Mouse (Mus musculus): ENCODE data around the gene Zfp524. TPM values are rescaled to one million over a fixed set of nuclear protein-coding genes. Genes with fewer than 3 reads are reported as not detected.
"Not testable (repeated sequence)": the region's sequence is repeated elsewhere in the genome, so short reads cannot be mapped to it uniquely, and the experiment has no call there.

The Zfp524 gene
- polyA plus RNA-seq, 1 experiment from 2014 or later: 11.3 TPM

- Histone ChIP-seq H3K9ac (peak overlapping the region; percentile 75), H3K4me1 (replicated peaks) (peaks cover 27% of the 10 kb centered on the region), H3K4me2 (peak overlapping the region; percentile 82), H3K36me3 (peaks cover 22% of the 10 kb centered on the region), H3K27ac (peak overlapping the region; percentile 59), H3K27me3 (peaks cover 20% of the 10 kb centered on the region), H3K4me3 (peak overlapping the region; percentile 71), H3K9me3 (replicated peaks) (no peaks in the 10 kb centered on the region)
- peak; percentile 32; the same call in 1 of the 2 replicates for ATAC-seq (replicated peaks; ENCODE audit: insufficient number of reproducible peaks, insufficient read depth, low FRiP score, low read depth)
- 6% methylated on average over 19 of the region's 19 CpGs for WGBS
These were observed 18.8 kb upstream of the Zfp524 start for GRCm38 (mm10) chr7:4995268-4996002.

DNA sequence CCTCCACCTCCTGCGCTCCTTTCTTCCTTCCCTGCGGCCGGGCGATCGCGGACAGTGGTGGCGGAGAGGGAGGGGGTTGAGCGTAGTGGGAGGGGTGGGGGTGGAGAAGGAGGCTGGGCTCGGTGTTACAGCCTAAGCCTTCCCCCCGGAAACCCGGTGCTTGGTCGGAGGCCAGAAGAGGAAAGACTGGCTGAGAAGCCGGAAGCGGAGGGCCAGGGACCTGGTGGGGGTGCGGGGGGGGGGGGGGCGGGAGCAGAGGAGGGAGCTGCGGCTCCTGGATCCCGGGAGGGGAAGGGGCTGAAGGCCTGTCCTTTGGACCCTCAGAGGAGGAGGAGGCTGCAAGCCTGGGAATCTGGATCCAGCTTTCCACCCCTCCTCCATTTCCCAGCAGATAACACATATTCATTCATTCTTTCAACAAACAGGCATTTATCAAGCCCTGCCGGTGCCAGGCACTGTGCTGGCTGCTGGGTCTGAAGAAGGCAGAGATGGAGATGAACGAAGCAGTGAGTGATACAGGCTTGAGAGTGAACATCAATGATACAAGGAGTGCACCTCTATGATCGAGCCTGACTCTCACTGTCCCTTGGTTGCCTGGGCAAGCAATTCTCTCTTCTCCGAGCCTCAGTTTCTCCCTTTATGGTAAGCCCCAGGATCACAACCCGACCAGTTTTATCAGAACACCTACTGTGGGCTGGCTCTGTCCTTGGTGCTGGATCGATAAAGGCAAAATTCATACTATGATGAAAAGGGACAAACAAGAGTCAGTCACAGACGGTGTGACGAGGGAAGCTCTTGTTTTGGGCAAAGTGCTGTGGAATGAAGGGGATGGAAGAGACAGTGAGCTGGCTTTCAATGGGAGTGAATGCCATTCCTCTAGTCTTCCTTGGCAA is 18.0 kb upstream of the Zfp524 start, which contains the start of gene Zfp579:
Gene Zfp579, minus strand, starts transcription at position 156 of the 893 bp plus-strand sequence.
- ATAC-seq (replicated peaks; ENCODE audit: insufficient number of reproducible peaks, insufficient read depth, low FRiP score, low read depth): peak; percentile 76
- peak within 1 kb of the TSS; percentile 71 for H3K4me3 ChIP-seq
- peaks cover 27% of the 10 kb centered on the region for H3K4me1 ChIP-seq (replicated peaks)
- H3K27ac ChIP-seq: peak within 1 kb of the TSS; percentile 59
- 8% methylated on average over 14 of the region's 26 CpGs for WGBS
- H3K4me2 ChIP-seq: peak within 1 kb of the TSS; percentile 82
- H3K9ac ChIP-seq: peak within 1 kb of the TSS; percentile 75
- H3K27me3 ChIP-seq: peaks cover 20% of the 10 kb centered on the region
- H3K36me3 ChIP-seq: peaks cover 22% of the 10 kb centered on the region
- no peaks in the 10 kb centered on the region for H3K9me3 ChIP-seq (replicated peaks)

GRCm38 (mm10) chr7:4996934-4997333 is 17.3 kb upstream of the Zfp524 start:
- H3K36me3 ChIP-seq: peaks cover 22% of the 10 kb centered on the region
- peaks cover 20% of the 10 kb centered on the region for H3K27me3 ChIP-seq
- H3K4me1 ChIP-seq (replicated peaks): peaks cover 27% of the 10 kb centered on the region
- peak overlapping the region; percentile 59; the same call in 1 of the 2 replicates for H3K27ac ChIP-seq
- 54% methylated on average over 8 of the region's 8 CpGs for WGBS
- peak overlapping the region; percentile 71 for H3K4me3 ChIP-seq
- ATAC-seq (replicated peaks; ENCODE audit: insufficient number of reproducible peaks, insufficient read depth, low FRiP score, low read depth): no peak
- no peaks in the 10 kb centered on the region for H3K9me3 ChIP-seq (replicated peaks)
- no peak overlapping the region for H3K9ac ChIP-seq
- peak overlapping the region; percentile 82 for H3K4me2 ChIP-seq

DNA sequence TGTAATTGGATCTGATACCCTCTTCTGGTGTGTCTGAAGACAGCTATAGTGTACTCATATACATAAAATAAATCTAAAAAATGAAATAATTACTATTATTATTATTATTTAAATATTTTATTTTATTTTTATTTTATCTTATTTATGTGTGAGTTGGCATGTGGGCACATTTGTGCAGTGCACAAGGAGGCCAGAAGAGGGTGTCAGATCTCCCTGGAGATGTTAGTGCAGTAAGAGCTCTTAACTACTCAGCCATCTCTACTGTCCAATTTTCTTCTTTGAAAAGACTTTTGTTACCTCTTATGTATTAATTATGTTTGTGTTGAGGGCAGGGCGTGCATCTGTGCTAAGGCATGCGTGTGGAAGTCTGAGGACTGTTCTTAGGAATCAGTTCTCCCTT is 14.3 kb upstream of the Zfp524 start:
- no peak overlapping the region for H3K27ac ChIP-seq
- H3K9ac ChIP-seq: no peak overlapping the region
- ATAC-seq (replicated peaks; ENCODE audit: insufficient number of reproducible peaks, insufficient read depth, low FRiP score, low read depth): no peak
- no peak overlapping the region for H3K4me2 ChIP-seq
- peaks cover 14% of the 10 kb centered on the region for H3K4me1 ChIP-seq (replicated peaks)
- H3K9me3 ChIP-seq (replicated peaks): no peaks in the 10 kb centered on the region
- no peaks in the 10 kb centered on the region for H3K27me3 ChIP-seq
- no peaks in the 10 kb centered on the region for H3K36me3 ChIP-seq
- H3K4me3 ChIP-seq: no peak overlapping the region
- 61% methylated on average over 2 of the region's 2 CpGs for WGBS

DNA sequence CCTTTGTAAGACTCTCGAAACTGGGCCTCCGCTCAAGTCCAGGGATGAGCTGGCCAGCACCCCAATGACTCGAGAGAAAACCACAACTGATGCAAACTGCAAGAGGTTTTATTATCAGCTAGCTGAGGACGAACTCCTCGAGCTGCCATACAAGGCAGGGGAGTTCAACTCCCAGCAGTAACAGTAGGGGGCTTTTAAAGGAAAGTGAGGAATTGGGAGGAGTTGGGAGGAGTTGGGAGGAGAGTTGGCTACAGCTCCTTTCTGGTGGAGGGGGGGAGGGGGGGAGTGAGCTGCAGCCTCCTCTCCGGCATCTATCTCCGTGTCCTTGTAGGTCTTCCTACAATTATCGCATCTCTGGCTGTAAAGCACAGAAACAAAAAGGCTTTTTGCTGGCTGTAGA is 11.3 kb upstream of the Zfp524 start:
- H3K4me3 ChIP-seq; ATAC-seq (replicated peaks; ENCODE audit: insufficient number of reproducible peaks, insufficient read depth, low FRiP score, low read depth); H3K9me3 ChIP-seq (replicated peaks); H3K27me3 ChIP-seq; H3K4me1 ChIP-seq (replicated peaks); H3K9ac ChIP-seq; H3K4me2 ChIP-seq; H3K27ac ChIP-seq: not testable (repeated sequence)
- peaks cover 18% of the 10 kb centered on the region for H3K36me3 ChIP-seq
- 60% methylated on average over 8 of the region's 8 CpGs for WGBS

DNA sequence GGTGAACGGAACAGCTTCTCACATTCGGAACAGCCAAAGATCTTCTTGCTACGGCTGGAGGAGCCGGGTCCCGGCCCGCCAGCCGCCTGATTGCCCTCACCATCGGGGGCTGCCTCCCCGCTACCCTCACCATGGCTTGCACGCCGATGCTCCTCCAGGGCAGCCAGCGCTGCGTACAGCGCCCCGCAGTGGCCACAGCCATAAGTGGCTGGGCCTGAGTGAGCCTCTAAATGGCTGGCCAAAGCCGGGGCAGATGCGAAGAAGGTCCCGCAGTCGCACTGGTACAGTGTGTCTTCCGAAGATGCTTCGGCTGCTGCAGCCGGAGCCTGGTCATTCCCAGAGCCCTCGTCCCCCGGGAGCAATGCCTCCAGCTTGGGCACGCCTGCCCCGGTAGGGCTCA is 6.0 kb upstream of the Zfp524 start:
- 95% methylated on average over 26 of the region's 26 CpGs for WGBS
- H3K9me3 ChIP-seq (replicated peaks): no peaks in the 10 kb centered on the region
- no peak overlapping the region for H3K4me3 ChIP-seq
- H3K4me1 ChIP-seq (replicated peaks): no peaks in the 10 kb centered on the region; the same call in 1 of the 2 replicates
- no peak overlapping the region for H3K9ac ChIP-seq
- H3K27me3 ChIP-seq: no peaks in the 10 kb centered on the region
- peaks cover 67% of the 10 kb centered on the region for H3K36me3 ChIP-seq
- H3K4me2 ChIP-seq: no peak overlapping the region
- no peak for ATAC-seq (replicated peaks; ENCODE audit: insufficient number of reproducible peaks, insufficient read depth, low FRiP score, low read depth)
- no peak overlapping the region for H3K27ac ChIP-seq

DNA sequence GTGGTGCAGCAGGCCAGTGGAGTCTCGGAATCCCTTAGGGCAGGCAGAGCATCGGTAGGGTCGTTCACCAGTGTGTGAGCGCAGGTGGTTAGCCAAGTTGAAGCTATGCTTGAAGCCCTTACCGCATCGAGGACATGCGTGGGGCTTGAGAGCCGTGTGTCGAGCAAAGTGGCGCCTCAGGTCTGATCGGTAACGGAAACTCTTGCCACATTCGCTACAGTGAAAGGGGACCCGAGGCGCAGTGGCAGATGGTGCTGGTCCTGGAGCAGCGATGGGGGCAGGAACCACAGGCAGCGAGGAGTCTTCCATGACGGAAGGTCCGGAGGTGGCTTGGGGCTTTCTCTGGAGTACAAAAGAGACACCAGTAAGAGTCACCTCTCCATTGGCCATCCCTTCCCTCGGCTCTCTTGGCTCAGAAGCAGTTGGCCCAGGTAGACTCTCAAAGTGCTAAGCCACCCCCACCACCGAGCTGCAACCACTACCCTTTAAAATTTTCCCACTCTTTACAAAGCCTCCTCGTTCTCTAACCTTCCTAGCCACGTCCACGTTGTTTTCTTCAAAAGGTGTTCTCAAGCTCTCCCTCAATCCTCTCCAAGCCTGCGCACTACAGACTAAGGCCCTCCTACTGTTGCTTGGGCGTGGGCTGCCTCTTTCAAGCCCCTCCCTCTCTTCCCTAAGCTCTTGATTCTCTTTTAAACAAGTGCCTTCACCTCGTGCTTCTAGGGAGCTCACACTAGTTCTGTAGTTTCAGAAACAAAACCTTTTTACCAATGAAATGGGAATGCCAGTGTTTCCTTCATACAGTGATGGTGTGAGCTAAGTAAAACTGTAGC is 1.3 kb upstream of the Zfp524 start:
- peaks cover 7% of the 10 kb centered on the region for H3K4me1 ChIP-seq (replicated peaks)
- H3K36me3 ChIP-seq: peaks cover 57% of the 10 kb centered on the region
- no peak for ATAC-seq (replicated peaks; ENCODE audit: insufficient number of reproducible peaks, insufficient read depth, low FRiP score, low read depth)
- H3K27ac ChIP-seq: no peak overlapping the region
- H3K4me3 ChIP-seq: peak overlapping the region; percentile 79
- peak overlapping the region; percentile 64 for H3K4me2 ChIP-seq
- no peak overlapping the region for H3K9ac ChIP-seq
- H3K27me3 ChIP-seq: no peaks in the 10 kb centered on the region
- no peaks in the 10 kb centered on the region for H3K9me3 ChIP-seq (replicated peaks)
- 88% methylated on average over 27 of the region's 27 CpGs for WGBS

DNA sequence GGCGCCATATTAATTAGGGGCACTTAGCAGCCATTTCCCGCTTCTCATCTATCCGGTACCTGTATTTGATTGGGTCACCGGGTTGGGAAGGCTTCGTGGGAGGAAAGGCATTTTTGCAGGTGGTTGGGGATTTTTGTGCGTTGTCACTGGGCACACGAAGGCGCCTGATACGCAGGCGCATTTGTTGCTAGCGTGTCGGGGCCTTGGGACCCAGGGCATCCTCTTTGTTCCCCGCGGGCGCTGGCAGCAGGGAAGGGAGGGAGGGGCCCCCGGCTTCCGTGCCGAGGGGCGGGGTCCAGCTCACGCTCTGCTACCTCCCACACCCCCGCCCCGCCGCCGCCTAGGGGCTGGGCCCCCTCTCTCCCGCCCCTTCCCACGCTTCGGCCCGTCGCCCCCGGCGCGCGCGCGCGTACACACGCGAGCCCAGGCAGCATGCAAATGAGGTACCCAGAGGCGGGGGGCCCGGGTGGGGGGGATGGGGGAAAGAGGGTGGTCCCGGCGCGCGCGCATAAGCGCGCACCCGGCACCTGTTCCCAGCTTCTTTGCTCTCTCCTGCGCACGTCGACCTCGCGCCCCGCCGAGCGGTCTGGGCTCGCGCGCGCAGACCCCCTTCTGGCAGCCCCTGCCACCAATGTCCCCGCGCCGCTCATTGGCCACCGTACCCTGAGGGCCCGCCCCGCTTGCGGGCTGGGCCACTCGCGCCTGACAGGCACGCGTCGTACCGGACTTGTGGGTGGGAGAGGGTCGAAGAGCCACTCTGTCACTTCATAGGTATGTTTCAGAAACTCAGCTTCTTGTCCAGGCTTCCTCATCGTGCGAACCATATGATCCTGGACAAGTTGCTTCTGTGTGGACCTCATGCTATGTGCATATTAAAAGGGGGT is 1.1 kb downstream of the Zfp524 start, which contains the start of gene Gm44973:
Gene Gm44973, plus strand, starts transcription at position 379 of the 884 bp plus-strand sequence.
- WGBS: under 1% methylated on average over 57 of the region's 76 CpGs

DNA sequence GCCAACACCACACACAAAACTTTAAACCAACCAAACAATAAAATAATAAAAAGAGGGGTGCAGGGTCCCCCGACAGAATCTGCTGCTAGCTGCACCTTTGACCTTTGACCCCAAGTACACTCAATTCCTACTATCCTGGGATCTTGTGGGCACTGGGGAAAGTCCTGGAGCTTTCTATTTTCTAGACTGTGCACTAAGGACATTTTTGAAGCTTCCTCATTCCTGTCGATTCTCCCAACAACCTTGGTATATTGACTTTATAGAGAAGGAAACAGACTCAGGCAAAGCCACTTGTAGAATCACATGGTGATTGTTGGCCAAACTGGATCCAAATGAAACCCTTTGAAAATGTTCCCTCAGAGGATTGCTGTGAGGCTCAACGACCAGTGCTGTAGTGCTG is 1.8 kb downstream of the Zfp524 start:
- no peak for ATAC-seq (replicated peaks; ENCODE audit: insufficient number of reproducible peaks, insufficient read depth, low FRiP score, low read depth)
- H3K4me2 ChIP-seq: peak overlapping the region; percentile 64
- peak overlapping the region; percentile 99 for H3K27ac ChIP-seq
- H3K27me3 ChIP-seq: no peaks in the 10 kb centered on the region
- H3K36me3 ChIP-seq: peaks cover 27% of the 10 kb centered on the region
- peak overlapping the region; percentile 79 for H3K4me3 ChIP-seq
- peaks cover 12% of the 10 kb centered on the region for H3K4me1 ChIP-seq (replicated peaks)
- H3K9me3 ChIP-seq (replicated peaks): no peaks in the 10 kb centered on the region
- peak overlapping the region; percentile 72 for H3K9ac ChIP-seq
- 54% methylated on average over 3 of the region's 3 CpGs for WGBS

More for the DNA sequence above, 1.1 kb downstream of the Zfp524 start, which contains the start of gene Gm44973:
- H3K4me3 ChIP-seq: peak within 1 kb of the TSS; percentile 79
- H3K9me3 ChIP-seq (replicated peaks): no peaks in the 10 kb centered on the region
- H3K27ac ChIP-seq: peak within 1 kb of the TSS; percentile 99
- peaks cover 9% of the 10 kb centered on the region for H3K4me1 ChIP-seq (replicated peaks)
- peak; percentile 83 for ATAC-seq (replicated peaks; ENCODE audit: insufficient number of reproducible peaks, insufficient read depth, low FRiP score, low read depth)
- no peaks in the 10 kb centered on the region for H3K27me3 ChIP-seq
- H3K9ac ChIP-seq: peak within 1 kb of the TSS; percentile 83
- peaks cover 34% of the 10 kb centered on the region for H3K36me3 ChIP-seq
- H3K4me2 ChIP-seq: peak within 1 kb of the TSS; percentile 64

GRCm38 (mm10) chr7:5016920-5017319 is 2.7 kb downstream of the Zfp524 start:
- ATAC-seq (replicated peaks; ENCODE audit: insufficient number of reproducible peaks, insufficient read depth, low FRiP score, low read depth): no peak
- WGBS: 97% methylated on average over 2 of the region's 2 CpGs
- H3K9ac ChIP-seq: no peak overlapping the region
- H3K9me3 ChIP-seq (replicated peaks): no peaks in the 10 kb centered on the region
- H3K4me1 ChIP-seq (replicated peaks): peaks cover 19% of the 10 kb centered on the region
- peaks cover 18% of the 10 kb centered on the region for H3K36me3 ChIP-seq
- H3K27me3 ChIP-seq: no peaks in the 10 kb centered on the region
- no peak overlapping the region for H3K4me3 ChIP-seq
- no peak overlapping the region for H3K27ac ChIP-seq
- no peak overlapping the region for H3K4me2 ChIP-seq
